ENCODE assay signal across 19 mouse cellular contexts in the genomic region with DNA sequence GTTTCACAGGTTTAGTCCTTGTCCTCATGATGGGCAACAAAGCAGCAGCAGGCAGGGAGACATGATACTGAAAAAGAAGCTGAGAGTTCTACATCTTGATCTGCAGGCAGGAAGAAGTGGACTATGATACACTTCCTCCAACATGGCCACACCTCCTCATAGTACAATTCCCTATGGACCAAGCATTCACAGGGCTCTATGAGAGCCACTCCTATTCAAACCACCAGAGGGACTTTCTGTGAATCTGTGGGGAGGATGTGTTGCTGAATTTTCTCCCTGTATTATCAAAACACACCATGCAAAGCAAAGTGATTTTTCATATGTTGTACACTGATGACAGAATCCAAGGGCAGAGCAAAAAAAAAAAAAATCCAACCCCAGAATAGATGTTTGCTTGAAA.
DNase-seq lines count a peak whose midpoint lies in the region; ATAC-seq and TF ChIP-seq lines count a peak whose summit lies in the region.
"Had no signal": no experiment of that assay in that cellular context is flagged by ENCODE, and none has a peak within 500 bp of the region (broad histone marks: within the 10 kb centered on the region; RNA-seq: fewer than 3 reads in every experiment).

No protein-coding gene starts in this region.

- no peaks in the 10 kb centered on the region for H3K27me3 ChIP-seq in heart, adult 2 months (ENCODE audit: control insufficient read depth, insufficient read depth, low read length)
- H3K27me3 ChIP-seq in heart, embryonic 10.5 days (ENCODE audit: insufficient read depth, poor library complexity, severe bottlenecking) = no peaks in the 10 kb centered on the region
- no peaks in the 10 kb centered on the region for H3K27me3 ChIP-seq in intestine, postnatal 0 days (replicated peaks; ENCODE audit: control insufficient read depth, insufficient read depth, low read length)
- H3K27me3 ChIP-seq in intestine, embryonic 16.5 days (replicated peaks; ENCODE audit: control insufficient read depth, insufficient read depth, low read length) = no peaks in the 10 kb centered on the region
- H3K27me3 ChIP-seq: embryonic facial prominence, embryonic 12.5 days; forebrain, embryonic 15.5 days; heart, embryonic 13.5 days; hindbrain, embryonic 15.5 days had no signal

- no peak for ATAC-seq in intestine, postnatal 0 days
- no peak for ATAC-seq in intestine, embryonic 16.5 days
- ATAC-seq: activated CD4-positive, CD25-positive, alpha-beta regulatory T cell, adult 4 months; forebrain, embryonic 15.5 days; Patski had no signal

- no peak overlapping the region for H3K4me2 ChIP-seq in intestine, postnatal 0 days (replicated peaks; ENCODE audit: low read depth)
- no peak overlapping the region for H3K4me2 ChIP-seq in intestine, embryonic 16.5 days (ENCODE audit: low read depth, low read length)
- H3K4me2 ChIP-seq: embryonic facial prominence, embryonic 12.5 days; forebrain, embryonic 15.5 days; heart, embryonic 13.5 days; hindbrain, embryonic 15.5 days had no signal

- no peak for DNase-seq in heart, adult 2 months
- no peak for DNase-seq in heart, embryonic 10.5 days (ENCODE audit: low spot score)
- DNase-seq in 3T3-L1 (ENCODE audit: low read depth, low spot score) = peak; percentile 80
- no peak for DNase-seq in spleen, postnatal 10 days (ENCODE audit: low spot score in 2 of 2)
- DNase-seq: adrenal gland, postnatal 14 days; cerebellum, adult 11-12 months; cerebellum, adult 9-10 months; cerebellum, postnatal 25 days; gastrocnemius, postnatal 14 days; heart, postnatal 14 days; kidney, adult 11 months had no signal

- no peaks in the 10 kb centered on the region for H3K36me3 ChIP-seq in heart, adult 2 months (ENCODE audit: control insufficient read depth, insufficient read depth, low read length)
- H3K36me3 ChIP-seq in heart, embryonic 10.5 days = no peaks in the 10 kb centered on the region
- H3K36me3 ChIP-seq in intestine, postnatal 0 days (ENCODE audit: control insufficient read depth, insufficient read depth) = no peaks in the 10 kb centered on the region
- H3K36me3 ChIP-seq in intestine, embryonic 16.5 days (ENCODE audit: control insufficient read depth, insufficient read depth, low read length) = no peaks in the 10 kb centered on the region
- H3K36me3 ChIP-seq: embryonic facial prominence, embryonic 12.5 days; forebrain, embryonic 15.5 days; heart, embryonic 13.5 days; hindbrain, embryonic 15.5 days had no signal

- no peaks in the 10 kb centered on the region for H3K79me2 ChIP-seq in heart, adult 2 months (replicated peaks; ENCODE audit: control insufficient read depth, insufficient read depth, low read length)

- intact Hi-C loops in heart, adult 2 months (cut with DNase I) = no loop called here

- no peak overlapping the region for H3K9ac ChIP-seq in heart, adult 2 months (ENCODE audit: low read depth, low read length)
- H3K9ac ChIP-seq in intestine, postnatal 0 days (ENCODE audit: low read depth, low read length) = no peak overlapping the region
- H3K9ac ChIP-seq in intestine, embryonic 16.5 days (ENCODE audit: low read depth, low read length) = no peak overlapping the region
- H3K9ac ChIP-seq: embryonic facial prominence, embryonic 12.5 days; forebrain, embryonic 15.5 days; heart, embryonic 13.5 days; hindbrain, embryonic 15.5 days had no signal

- TF ChIP-seq CTCF in heart, adult 2 months (IDR thresholded peaks at IDR 0.05) = peak; percentile 51
- TF ChIP-seq CTCF in intestine, postnatal 0 days (IDR thresholded peaks at IDR 0.05; ENCODE audit: low read depth) = 0 out of 2 replicates have a peak, but pooled peaks have one; percentile 20

- H3K4me3 ChIP-seq in heart, adult 2 months = no peak overlapping the region
- no peak overlapping the region for H3K4me3 ChIP-seq in heart, embryonic 10.5 days
- H3K4me3 ChIP-seq in intestine, postnatal 0 days (ENCODE audit: low read depth, low read length) = no peak overlapping the region
- no peak overlapping the region for H3K4me3 ChIP-seq in intestine, embryonic 16.5 days (ENCODE audit: low read length)
- H3K4me3 ChIP-seq: embryonic facial prominence, embryonic 12.5 days; forebrain, embryonic 15.5 days; heart, embryonic 13.5 days; hindbrain, embryonic 15.5 days had no signal

- no peaks in the 10 kb centered on the region for H3K9me3 ChIP-seq in heart, embryonic 10.5 days
- no peaks in the 10 kb centered on the region for H3K9me3 ChIP-seq in intestine, postnatal 0 days (ENCODE audit: control insufficient read depth)
- H3K9me3 ChIP-seq in intestine, embryonic 16.5 days (ENCODE audit: control insufficient read depth, low read length) = no peaks in the 10 kb centered on the region
- H3K9me3 ChIP-seq: embryonic facial prominence, embryonic 12.5 days; forebrain, embryonic 15.5 days; heart, embryonic 13.5 days; hindbrain, embryonic 15.5 days had no signal

- TF ChIP-seq POLR2A in heart, adult 2 months (IDR thresholded peaks at IDR 0.05; ENCODE audit: insufficient read depth, low read depth, low read length) = no peak

- H3K27ac ChIP-seq in heart, adult 2 months = no peak overlapping the region
- H3K27ac ChIP-seq in heart, embryonic 10.5 days = no peak overlapping the region
- H3K27ac ChIP-seq in intestine, postnatal 0 days (ENCODE audit: low read depth, low read length) = no peak overlapping the region
- no peak overlapping the region for H3K27ac ChIP-seq in intestine, embryonic 16.5 days (ENCODE audit: low read length)
- H3K27ac ChIP-seq: embryonic facial prominence, embryonic 12.5 days; forebrain, embryonic 15.5 days; heart, embryonic 13.5 days; hindbrain, embryonic 15.5 days had no signal

- H3K4me1 ChIP-seq in heart, adult 2 months (ENCODE audit: control insufficient read depth, insufficient read depth, low read length) = no peaks in the 10 kb centered on the region
- no peaks in the 10 kb centered on the region for H3K4me1 ChIP-seq in heart, embryonic 10.5 days
- no peaks in the 10 kb centered on the region for H3K4me1 ChIP-seq in intestine, postnatal 0 days (replicated peaks; ENCODE audit: control insufficient read depth, insufficient read depth, low read length)
- H3K4me1 ChIP-seq in intestine, embryonic 16.5 days (ENCODE audit: control insufficient read depth, insufficient read depth, low read length) = no peaks in the 10 kb centered on the region
- H3K4me1 ChIP-seq: embryonic facial prominence, embryonic 12.5 days; forebrain, embryonic 15.5 days; heart, embryonic 13.5 days; hindbrain, embryonic 15.5 days had no signal

- TF ChIP-seq EP300 in heart, adult 2 months (IDR thresholded peaks at IDR 0.05; ENCODE audit: insufficient read depth, low read depth, low read length) = no peak
